Mouse (Mus musculus): ENCODE results near the gene Rnf20. TPM values are rescaled to one million over a fixed set of nuclear protein-coding genes. Genes with fewer than 3 reads are reported as not detected.
A peak's percentile ranks its signal among the peaks of the same experiment; 100 is the strongest.
"Not testable (repeated sequence)": the region's sequence is repeated elsewhere in the genome, so short reads cannot be mapped to it uniquely, and the experiment has no call there.

Gene Rnf20
- 10 to 100 TPM; 36.9 to 37.1 TPM for total RNA-seq (2021)
- long read RNA-seq, experiment 1, full-length matches to known transcripts: 10 of 17 reads
- long read RNA-seq, experiment 1, partial matches to known transcripts: 3 of 17 reads
- long read RNA-seq, experiment 1, other reads (novel, unspliced or antisense): 4 of 17 reads
- long read RNA-seq, experiment 2, full-length matches to known transcripts: 12 of 18 reads
- long read RNA-seq, experiment 2, partial matches to known transcripts: 2 of 18 reads
- long read RNA-seq, experiment 2, other reads (novel, unspliced or antisense): 4 of 18 reads

- DNase-seq: peak; percentile 94 to 97
- intact Hi-C loops (cut with DNase I): no loop called here
Observed at GRCm38 (mm10) chr4:49631319-49632138, at the start of gene Rnf20. TSS of gene Rnf20 (plus strand) at chr4:49632006.

- peak in 1 of 2 experiments; percentile 18 for DNase-seq
- intact Hi-C loops (cut with DNase I): no loop called here
Observed at GRCm38 (mm10) chr4:49583965-49584831, 47.6 kb upstream of the Rnf20 start.

DNA sequence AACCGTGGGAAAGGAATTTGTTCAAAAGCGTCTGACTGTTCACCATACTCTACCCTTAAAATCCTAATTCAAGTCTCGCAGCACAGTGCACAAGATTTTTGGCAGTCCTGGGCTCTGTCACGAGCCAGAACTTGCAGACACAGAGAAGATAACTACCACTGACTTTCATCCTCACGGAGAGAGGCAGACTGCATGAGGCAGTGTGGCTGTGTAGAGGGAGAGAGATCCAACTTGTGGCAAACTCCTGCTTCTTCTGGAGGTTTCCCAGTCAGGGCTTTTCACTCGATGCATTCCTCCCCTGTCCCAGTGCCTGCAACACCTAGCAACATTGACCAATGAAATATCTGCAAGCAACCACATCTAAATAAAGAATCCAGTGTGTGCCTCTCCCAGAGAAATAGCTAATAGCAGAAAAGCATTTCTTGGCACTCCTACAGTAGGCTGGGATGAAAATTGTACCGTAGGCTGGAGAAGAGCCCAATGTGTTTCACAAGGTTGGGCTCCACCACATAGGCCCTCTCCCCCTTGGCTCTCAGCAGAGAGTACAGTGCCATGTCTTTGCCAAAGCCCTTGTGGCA lies 46.2 kb upstream of the Rnf20 start:
- peak in 1 of 2 experiments; percentile 42 for DNase-seq
- intact Hi-C loops (cut with DNase I): no loop called here

DNA sequence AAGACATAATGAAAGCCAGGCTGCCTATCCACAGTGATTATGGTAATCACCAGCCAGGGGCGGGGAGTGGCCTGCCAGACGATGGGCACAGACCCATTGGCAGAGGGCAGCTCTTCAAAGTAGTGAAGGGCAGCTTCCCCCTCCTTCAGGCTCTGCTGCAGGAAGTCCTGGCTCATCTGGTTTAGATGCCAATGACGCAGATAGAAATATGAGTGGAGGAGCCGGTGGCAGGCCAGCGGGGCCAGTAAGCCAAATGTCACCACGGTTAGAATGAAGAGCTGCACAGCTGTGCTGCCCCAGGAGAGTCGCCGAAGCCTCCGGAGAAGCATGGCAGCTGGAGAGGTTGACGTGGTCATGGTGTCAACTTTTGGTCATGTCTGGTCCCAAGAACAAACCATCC lies 45.0 kb upstream of the Rnf20 start:
- no peak for DNase-seq
- intact Hi-C loops (cut with DNase I): no loop called here

GRCm38 (mm10) chr4:49590152-49590551 lies 41.7 kb upstream of the Rnf20 start:
- DNase-seq: no peak
- intact Hi-C loops (cut with DNase I): no loop called here

GRCm38 (mm10) chr4:49596846-49597182 lies 35.0 kb upstream of the Rnf20 start:
- no peak for DNase-seq
- intact Hi-C loops (cut with DNase I): no loop called here

DNA sequence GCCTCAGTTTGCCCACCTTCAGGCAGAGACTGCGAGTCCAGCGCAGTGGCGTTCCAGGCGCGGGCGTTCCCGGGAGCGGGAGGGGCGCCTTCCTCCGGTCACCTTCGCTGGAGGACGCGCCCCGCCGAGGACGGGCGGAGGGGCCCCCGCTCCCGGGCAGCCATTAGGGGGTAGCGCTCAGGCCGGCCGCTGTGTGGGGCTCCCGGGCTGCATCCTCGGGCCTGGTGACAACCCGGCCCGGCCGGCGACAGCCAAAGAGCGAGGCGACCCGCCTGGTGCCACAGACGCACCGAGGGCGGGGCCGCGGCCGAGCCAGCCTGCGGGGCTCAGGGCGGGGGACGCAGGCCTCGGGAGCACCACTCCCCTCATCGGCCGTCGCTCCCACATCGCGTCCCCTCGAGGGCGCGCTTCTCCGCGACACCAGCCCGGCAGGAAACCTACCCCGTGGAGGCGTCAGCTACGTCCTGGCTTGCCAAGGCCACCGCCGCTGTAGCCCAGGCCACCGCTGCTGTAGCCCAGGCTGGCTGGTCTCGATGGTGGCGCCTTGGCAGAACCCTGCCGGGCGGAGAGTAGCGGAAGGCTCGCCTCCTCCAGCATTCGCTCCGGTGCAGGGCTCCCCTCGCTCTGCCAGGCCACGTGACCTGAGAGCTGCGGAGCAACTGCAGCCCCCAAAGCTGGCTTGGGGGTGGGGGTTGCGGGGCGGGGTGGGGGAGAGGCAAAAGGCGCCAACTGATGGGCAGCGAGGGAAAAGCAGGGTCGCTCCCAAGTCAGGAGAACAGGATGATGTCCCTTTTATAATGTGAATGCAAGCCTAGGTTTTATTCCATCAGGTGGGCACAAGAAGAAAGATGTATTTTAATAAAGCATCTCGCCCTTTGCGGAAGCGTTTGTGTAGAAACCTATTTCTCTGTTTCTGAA lies 34.4 kb upstream of the Rnf20 start, which contains the start of gene Tmem246:
Gene Tmem246 (minus strand): TSS at position 694 of the 918 bp plus-strand sequence.
- intact Hi-C loops (cut with DNase I): loop anchor here (2.0 kb wide), 1 partner anchor 31 kb away; no protein-coding TSS in a partner anchor

GRCm38 (mm10) chr4:49603161-49603560 lies 28.6 kb upstream of the Rnf20 start:
- DNase-seq: no peak
- intact Hi-C loops (cut with DNase I): no loop called here

More for the DNA sequence above, 34.4 kb upstream of the Rnf20 start, which contains the start of gene Tmem246:
- peak; percentile 79 to 80 for DNase-seq

DNA sequence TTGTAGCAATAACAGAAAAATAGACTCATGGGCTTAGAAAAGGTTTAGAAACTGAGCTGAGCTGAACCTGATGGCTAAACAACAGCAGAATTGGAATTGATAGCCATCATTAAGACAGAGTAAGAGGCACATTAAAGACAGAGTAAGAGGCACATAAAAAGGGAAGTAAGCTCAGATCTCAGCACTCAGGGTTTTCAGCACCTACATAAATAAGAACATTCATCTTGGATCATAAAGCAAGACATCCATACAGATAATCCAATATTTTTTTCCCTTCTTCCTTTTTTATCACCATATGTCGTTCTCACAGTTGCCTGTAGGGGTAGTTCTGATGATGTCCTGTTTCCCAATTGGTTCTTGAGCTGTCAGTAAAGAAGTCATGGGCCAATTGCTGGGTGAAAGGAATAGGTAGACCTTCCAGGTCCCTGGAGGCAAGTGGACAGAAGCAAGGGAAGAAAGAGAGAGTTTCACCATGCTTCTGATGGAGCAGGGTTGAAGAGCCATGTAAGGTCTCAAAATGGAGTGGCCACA lies 27.7 kb upstream of the Rnf20 start:
- no peak for DNase-seq
- intact Hi-C loops (cut with DNase I): no loop called here

GRCm38 (mm10) chr4:49604616-49605015 lies 27.2 kb upstream of the Rnf20 start:
- intact Hi-C loops (cut with DNase I): no loop called here
- no peak for DNase-seq

DNA sequence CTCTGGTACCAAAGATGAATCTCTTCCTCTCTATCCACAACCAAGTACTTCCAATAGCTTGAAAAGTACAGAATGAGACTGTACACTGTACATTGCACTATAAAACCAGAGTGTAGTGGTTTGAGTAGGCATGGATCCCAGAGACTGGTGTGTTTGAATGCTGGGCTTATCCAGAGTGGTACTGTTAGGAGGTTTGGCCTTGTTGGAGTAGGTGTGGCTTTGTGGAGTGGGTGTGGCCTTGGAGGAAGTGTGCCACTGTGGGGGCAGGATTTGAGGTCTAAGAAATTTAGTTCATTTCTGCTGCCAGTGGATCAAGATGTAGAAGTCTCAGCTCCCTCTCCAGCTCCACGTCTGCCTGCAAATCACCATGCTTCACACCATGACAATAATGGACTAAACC lies 26.3 kb upstream of the Rnf20 start:
- intact Hi-C loops (cut with DNase I): no loop called here
- no peak for DNase-seq

GRCm38 (mm10) chr4:49616924-49617323 lies 14.9 kb upstream of the Rnf20 start:
- intact Hi-C loops (cut with DNase I): no loop called here
- DNase-seq: no peak

DNA sequence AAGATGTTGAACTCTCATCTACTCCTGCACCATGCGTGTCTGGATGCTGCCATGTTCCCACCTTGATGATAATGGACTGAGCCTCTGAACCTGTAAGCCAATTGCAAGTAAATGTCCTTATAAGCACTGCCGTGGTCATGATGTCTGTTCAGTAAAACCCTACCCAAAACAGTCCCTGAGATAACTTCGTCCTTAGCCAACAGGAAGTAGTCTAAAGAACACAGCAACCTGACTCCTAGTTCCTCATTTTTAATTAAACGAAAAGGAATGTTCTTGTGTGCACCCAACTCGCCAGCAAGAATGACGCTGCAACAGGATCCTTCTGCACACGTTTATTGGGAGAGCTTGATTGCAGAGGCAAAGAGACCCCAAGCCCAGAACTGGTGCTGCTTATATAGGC lies 11.9 kb upstream of the Rnf20 start:
- DNase-seq; intact Hi-C loops (cut with DNase I): not testable (repeated sequence)

- intact Hi-C loops (cut with DNase I): no loop called here
- no peak for DNase-seq
Observed at GRCm38 (mm10) chr4:49622272-49622671, 9.5 kb upstream of the Rnf20 start.

DNA sequence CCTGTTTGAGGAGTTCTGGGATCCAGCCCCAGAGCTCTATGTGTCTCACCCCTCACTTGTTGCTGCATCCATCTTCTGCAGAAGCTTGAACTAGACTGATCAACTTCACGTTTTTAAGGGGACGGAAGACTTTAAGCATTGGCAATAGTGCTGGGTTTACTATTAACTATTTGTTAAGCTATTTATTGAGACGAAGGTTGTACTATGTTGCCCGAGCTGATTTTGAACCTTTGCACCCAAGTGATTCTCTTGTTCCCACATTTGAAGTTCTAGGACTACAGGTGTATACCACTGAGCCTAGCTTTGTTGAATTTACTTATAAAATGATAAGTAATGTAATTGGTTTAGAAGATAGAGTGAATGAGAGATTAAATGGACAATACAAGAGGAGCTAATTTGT lies 7.9 kb upstream of the Rnf20 start:
- intact Hi-C loops (cut with DNase I): no loop called here
- DNase-seq: no peak

DNA sequence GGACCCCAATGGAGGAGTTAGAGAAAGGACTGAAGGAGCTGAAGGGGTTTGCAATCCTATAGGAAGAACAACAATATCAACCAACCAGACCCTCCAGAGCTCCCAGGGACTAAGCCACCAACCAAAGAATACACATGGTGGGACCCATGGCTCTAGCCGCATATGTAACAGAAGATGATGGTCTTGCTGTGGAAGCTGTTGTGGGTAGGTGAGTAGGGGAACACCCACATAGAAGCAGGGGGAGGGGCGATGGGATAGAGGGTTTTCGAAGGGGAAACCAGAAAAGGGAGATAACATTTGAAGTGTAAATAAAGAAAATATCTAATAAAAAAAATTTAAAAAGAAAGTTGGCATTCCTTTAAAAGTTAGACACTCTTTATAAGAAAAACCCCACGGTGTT lies 6.8 kb upstream of the Rnf20 start:
- not testable (repeated sequence) for DNase-seq
- intact Hi-C loops (cut with DNase I): loop anchor here (5.0 kb wide), 1 partner anchor 103 kb away; the partner anchor contains the start of genes Mrpl50 and Zfp189

GRCm38 (mm10) chr4:49626973-49627372 lies 4.8 kb upstream of the Rnf20 start:
- DNase-seq: peak; percentile 76 to 85

DNA sequence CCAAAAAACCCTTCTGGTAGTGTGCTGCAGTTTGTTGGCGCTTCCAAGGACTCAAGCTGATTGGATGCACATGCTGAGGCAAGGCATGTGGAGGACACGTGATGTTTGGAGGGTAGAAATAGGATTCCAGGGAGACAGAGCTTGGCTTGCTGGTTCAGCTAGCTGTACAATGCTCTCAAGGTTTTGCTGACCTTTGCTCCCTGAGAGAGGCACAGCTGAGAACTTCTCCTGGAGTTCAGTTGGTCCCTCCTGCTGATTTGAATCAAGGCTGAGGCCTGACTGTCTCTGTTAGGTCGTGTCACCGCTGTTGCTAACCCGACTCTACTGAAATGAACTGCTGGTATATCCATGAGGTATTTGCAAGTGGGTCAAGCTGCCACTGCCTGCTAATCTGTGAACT lies 2.9 kb upstream of the Rnf20 start:
- intact Hi-C loops (cut with DNase I): loop anchor here (5.0 kb wide), 1 partner anchor 107 kb away; the partner anchor contains the start of genes Mrpl50 and Zfp189

More at GRCm38 (mm10) chr4:49626973-49627372, 4.8 kb upstream of the Rnf20 start:
- intact Hi-C loops (cut with DNase I): loop anchor here (1.0 to 5.0 kb wide), 2 partner anchors 60 to 105 kb away; partner anchors contain the start of genes Mrpl50 and Zfp189

DNA sequence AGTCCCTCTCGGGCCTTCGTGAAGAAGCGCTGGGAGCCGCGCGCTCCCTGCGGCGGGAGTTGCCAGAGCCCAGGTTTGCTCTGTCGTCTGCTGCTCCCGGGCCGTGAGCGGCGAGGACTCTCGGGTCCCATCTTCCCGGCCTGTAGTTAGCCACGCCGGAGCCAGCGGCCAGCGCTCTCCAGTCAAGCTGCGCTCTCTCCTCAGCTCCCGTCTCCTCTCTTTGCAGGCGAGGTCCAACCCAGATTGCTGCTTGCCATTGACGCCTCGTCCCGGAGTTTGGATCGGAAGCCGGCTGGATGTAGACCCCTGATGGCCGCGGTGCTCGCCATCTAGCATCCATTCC lies 304 bp downstream of the Rnf20 start:
- no peak for DNase-seq
- intact Hi-C loops (cut with DNase I): no loop called here

More for the DNA sequence above, 2.9 kb upstream of the Rnf20 start:
- DNase-seq: no peak
